Mouse (Mus musculus): ENCODE results near the gene Car10.
"Not testable (repeated sequence)": the region's sequence is repeated elsewhere in the genome, so short reads cannot be mapped to it uniquely, and the experiment has no call there.

Car10 gene

GRCm38 (mm10) chr11:93373697-93374354, 276.0 kb downstream of the Car10 start:
- DNase-seq (ENCODE audit: low read depth in 2 of 2, low spot score in 2 of 2): no peak

GRCm38 (mm10) chr11:93391159-93391558, 293.3 kb downstream of the Car10 start:
- no peak for DNase-seq (ENCODE audit: low read depth in 2 of 2, low spot score in 2 of 2)

GRCm38 (mm10) chr11:93393371-93393770, 295.5 kb downstream of the Car10 start:
- not testable (repeated sequence) for DNase-seq (ENCODE audit: low read depth in 2 of 2, low spot score in 2 of 2)

GRCm38 (mm10) chr11:93396356-93396755, 298.5 kb downstream of the Car10 start:
- DNase-seq (ENCODE audit: low read depth in 2 of 2, low spot score in 2 of 2): no peak

GRCm38 (mm10) chr11:93401167-93401566, 303.3 kb downstream of the Car10 start:
- DNase-seq (ENCODE audit: low read depth in 2 of 2, low spot score in 2 of 2): not testable (repeated sequence)

- DNase-seq (ENCODE audit: low read depth in 2 of 2, low spot score in 2 of 2): no peak
Measured at GRCm38 (mm10) chr11:93407981-93408380, 310.2 kb downstream of the Car10 start.

- no peak for DNase-seq (ENCODE audit: low read depth in 2 of 2, low spot score in 2 of 2)
Measured at GRCm38 (mm10) chr11:93431482-93431881, 333.7 kb downstream of the Car10 start.

- no peak for DNase-seq (ENCODE audit: low read depth in 2 of 2, low spot score in 2 of 2)
Measured at GRCm38 (mm10) chr11:93434997-93435915, 337.4 kb downstream of the Car10 start.

GRCm38 (mm10) chr11:93436892-93437291, 339.1 kb downstream of the Car10 start:
- DNase-seq (ENCODE audit: low read depth in 2 of 2, low spot score in 2 of 2): no peak

- no peak for DNase-seq (ENCODE audit: low read depth in 2 of 2, low spot score in 2 of 2)
Measured at GRCm38 (mm10) chr11:93440466-93440865, 342.6 kb downstream of the Car10 start.

GRCm38 (mm10) chr11:93443777-93444176, 345.9 kb downstream of the Car10 start:
- no peak for DNase-seq (ENCODE audit: low read depth in 2 of 2, low spot score in 2 of 2)

- DNase-seq (ENCODE audit: low read depth in 2 of 2, low spot score in 2 of 2): no peak
Measured at GRCm38 (mm10) chr11:93444741-93445140, 346.9 kb downstream of the Car10 start.

GRCm38 (mm10) chr11:93447566-93447965, 349.7 kb downstream of the Car10 start:
- DNase-seq (ENCODE audit: low read depth in 2 of 2, low spot score in 2 of 2): no peak

- no peak for DNase-seq (ENCODE audit: low read depth in 2 of 2, low spot score in 2 of 2)
Measured at GRCm38 (mm10) chr11:93448290-93449256, 350.7 kb downstream of the Car10 start.

GRCm38 (mm10) chr11:93450535-93450934, 352.7 kb downstream of the Car10 start:
- no peak for DNase-seq (ENCODE audit: low read depth in 2 of 2, low spot score in 2 of 2)

GRCm38 (mm10) chr11:93466221-93466620, 368.4 kb downstream of the Car10 start:
- no peak for DNase-seq (ENCODE audit: low read depth in 2 of 2, low spot score in 2 of 2)

GRCm38 (mm10) chr11:93467711-93468110, 369.9 kb downstream of the Car10 start:
- no peak for DNase-seq (ENCODE audit: low read depth in 2 of 2, low spot score in 2 of 2)

- no peak for DNase-seq (ENCODE audit: low read depth in 2 of 2, low spot score in 2 of 2)
Measured at GRCm38 (mm10) chr11:93470771-93471170, 372.9 kb downstream of the Car10 start.

GRCm38 (mm10) chr11:93471573-93472179, 373.8 kb downstream of the Car10 start:
- no peak for DNase-seq (ENCODE audit: low read depth in 2 of 2, low spot score in 2 of 2)

- DNase-seq (ENCODE audit: low read depth in 2 of 2, low spot score in 2 of 2): no peak
Measured at GRCm38 (mm10) chr11:93484661-93485060, 386.8 kb downstream of the Car10 start.

GRCm38 (mm10) chr11:93487021-93487420, 389.2 kb downstream of the Car10 start:
- DNase-seq (ENCODE audit: low read depth in 2 of 2, low spot score in 2 of 2): no peak
